Mouse (Mus musculus) heart, embryonic 16.5 days (tissue): ENCODE results near the gene Tlr9. TPM values are rescaled to one million over a fixed set of nuclear protein-coding genes. Genes with fewer than 3 reads are reported as not detected.

Experiments
- ATAC-seq: fragments of 200-750 bp; cut with Nextera tagmentation; replicated peaks from 2 replicates; pipeline ENCODE4 v1.8.0; 2017; ENCODE audit warnings: moderate number of reproducible peaks; ENCODE audit not compliant: insufficient read depth, low FRiP score; ENCODE audit errors: extremely low read depth
- H3K27ac ChIP-seq: fragments of 300-500 bp; sonication (generic); 2 replicates; pipeline ENCODE4 v1.5.1; 2014; ENCODE audit warnings: mild to moderate bottlenecking, low read length, control low read depth, moderate library complexity
- H3K27me3 ChIP-seq: fragments of 300-500 bp; sonication (generic); 2 replicates; pipeline ENCODE4 v1.6.1; 2014; ENCODE audit warnings: low read length, mixed read lengths; ENCODE audit not compliant: control insufficient read depth, insufficient read depth
- H3K36me3 ChIP-seq: fragments of 300-500 bp; sonication (generic); 2 replicates; pipeline ENCODE4 v1.6.1; 2014; ENCODE audit not compliant: control insufficient read depth, insufficient read depth
- H3K4me1 ChIP-seq: fragments of 300-500 bp; sonication (generic); 2 replicates; pipeline ENCODE4 v1.6.1; 2014; ENCODE audit warnings: low read length, mixed read lengths; ENCODE audit not compliant: control insufficient read depth, insufficient read depth
- H3K4me2 ChIP-seq: fragments of 300-500 bp; sonication (generic); 2 replicates; pipeline ENCODE4 v1.6.1; 2014; ENCODE audit warnings: low read depth, mild to moderate bottlenecking, control low read depth, low read length
- H3K4me3 ChIP-seq: fragments of 300-500 bp; sonication (generic); 2 replicates; pipeline ENCODE4 v1.5.1; 2014; ENCODE audit warnings: mild to moderate bottlenecking, control low read depth, low read length
- H3K9ac ChIP-seq: fragments of 300-500 bp; sonication (generic); 2 replicates; pipeline ENCODE4 v1.6.1; 2014; ENCODE audit warnings: low read length, control low read depth
- H3K9me3 ChIP-seq: fragments of 300-500 bp; sonication (generic); replicated peaks from 2 replicates; pipeline ENCODE4 v1.6.1; 2016; ENCODE audit warnings: low read length; ENCODE audit not compliant: control insufficient read depth
- WGBS: fragments of 180-500 bp; shearing (Covaris S2); extraction: QIAGEN DNeasy Blood & Tissue Kit; methylation state at CpG from one replicate; pipeline ENCODE4 v1.1.7; 2014; 5-methylcytosine and 5-hydroxymethylcytosine counted together
- polyA plus RNA-seq: library from polyadenylated mRNA; unstranded; fragments of >200 nt; fragmentation: Nextera tagmentation; extraction: Ambion mirVana; gene quantifications from 2 replicates; pipeline ENCODE4 v1.2.1, GENCODE M21; 2015

Tlr9 gene
- polyA plus RNA-seq, 1 experiment from 2014 or later = 0.05 TPM

- no peaks in the 10 kb centered on the region for H3K36me3 ChIP-seq
- no peak overlapping the region for H3K4me3 ChIP-seq
- H3K9me3 ChIP-seq = no peaks in the 10 kb centered on the region
- H3K27ac ChIP-seq = no peak overlapping the region
- H3K27me3 ChIP-seq = no peaks in the 10 kb centered on the region
- no peak overlapping the region for H3K4me2 ChIP-seq
- 42% methylated on average over 4 of the region's 4 CpGs for WGBS
- no peak for ATAC-seq
- H3K4me1 ChIP-seq = no peaks in the 10 kb centered on the region
- H3K9ac ChIP-seq = no peak overlapping the region
Measured at GRCm38 (mm10) chr9:106268421-106268820, 46.0 kb downstream of the Tlr9 start.

DNA sequence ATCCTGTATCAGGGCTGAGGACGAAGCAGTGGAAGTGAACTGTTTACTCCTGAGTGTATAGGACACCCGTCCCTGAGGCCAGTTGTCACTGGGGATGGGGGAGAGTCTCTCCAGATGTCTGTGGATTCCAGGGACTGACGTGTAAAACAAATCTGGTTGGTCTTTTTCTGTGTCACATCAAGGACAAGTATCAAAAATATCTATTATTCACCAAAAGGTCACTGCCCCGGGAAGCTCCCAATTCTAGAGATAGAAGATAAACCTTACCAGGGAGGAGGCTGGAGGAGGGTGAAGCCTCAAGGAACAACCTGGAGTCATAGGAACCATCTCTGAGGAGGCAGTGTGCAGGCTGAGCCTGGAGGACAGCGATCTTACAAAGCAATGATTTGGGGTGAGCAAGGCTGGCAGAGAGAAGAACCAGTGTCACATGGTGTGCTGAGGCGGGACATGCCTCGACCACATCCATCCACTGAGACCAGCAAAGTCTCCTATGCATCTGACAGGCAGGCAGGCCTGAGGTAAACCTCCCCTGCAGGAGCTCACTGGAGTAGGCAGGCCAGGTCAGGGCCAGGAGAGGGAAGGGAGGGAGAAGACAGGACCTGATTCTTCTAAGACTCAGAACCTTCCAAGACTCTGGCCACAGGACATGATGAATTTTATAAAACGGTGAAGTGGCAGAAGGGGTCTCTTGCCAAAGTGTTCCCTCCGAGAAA is 46.8 kb downstream of the Tlr9 start:
- ATAC-seq = no peak
- no peak overlapping the region for H3K9ac ChIP-seq
- H3K4me1 ChIP-seq = no peaks in the 10 kb centered on the region
- no peaks in the 10 kb centered on the region for H3K9me3 ChIP-seq
- 56% methylated on average over 9 of the region's 9 CpGs for WGBS
- no peak overlapping the region for H3K4me2 ChIP-seq
- H3K27me3 ChIP-seq = no peaks in the 10 kb centered on the region
- no peak overlapping the region for H3K27ac ChIP-seq
- H3K4me3 ChIP-seq = no peak overlapping the region
- H3K36me3 ChIP-seq = no peaks in the 10 kb centered on the region

GRCm38 (mm10) chr9:106269879-106270278 is 47.5 kb downstream of the Tlr9 start:
- no peaks in the 10 kb centered on the region for H3K27me3 ChIP-seq
- no peak overlapping the region for H3K27ac ChIP-seq
- H3K36me3 ChIP-seq = no peaks in the 10 kb centered on the region
- H3K4me3 ChIP-seq = no peak overlapping the region
- H3K9me3 ChIP-seq = no peaks in the 10 kb centered on the region
- H3K4me2 ChIP-seq = no peak overlapping the region
- no peak for ATAC-seq
- WGBS = 47% methylated on average over 2 of the region's 2 CpGs
- H3K4me1 ChIP-seq = no peaks in the 10 kb centered on the region
- no peak overlapping the region for H3K9ac ChIP-seq

- WGBS = 63% methylated on average over 4 of the region's 4 CpGs
- Histone ChIP-seq H3K9me3 (no peaks in the 10 kb centered on the region), H3K27me3 (no peaks in the 10 kb centered on the region), H3K27ac (no peak overlapping the region), H3K4me2 (no peak overlapping the region), H3K36me3 (no peaks in the 10 kb centered on the region), H3K9ac (no peak overlapping the region), H3K4me3 (no peak overlapping the region), H3K4me1 (no peaks in the 10 kb centered on the region)
- ATAC-seq = no peak
Measured at GRCm38 (mm10) chr9:106270656-106271055, 48.3 kb downstream of the Tlr9 start.

- Histone ChIP-seq H3K4me2 (no peak overlapping the region), H3K27ac (no peak overlapping the region), H3K9me3 (no peaks in the 10 kb centered on the region), H3K36me3 (no peaks in the 10 kb centered on the region), H3K4me3 (no peak overlapping the region), H3K9ac (no peak overlapping the region), H3K4me1 (no peaks in the 10 kb centered on the region), H3K27me3 (no peaks in the 10 kb centered on the region)
- 97% methylated on average over 1 of the region's 1 CpGs for WGBS
- ATAC-seq = no peak
Measured at GRCm38 (mm10) chr9:106272288-106272687, 49.9 kb downstream of the Tlr9 start.

GRCm38 (mm10) chr9:106273276-106273675 is 50.9 kb downstream of the Tlr9 start:
- H3K4me3 ChIP-seq = no peak overlapping the region
- H3K9ac ChIP-seq = no peak overlapping the region
- no peaks in the 10 kb centered on the region for H3K9me3 ChIP-seq
- 85% methylated on average over 12 of the region's 12 CpGs for WGBS
- no peaks in the 10 kb centered on the region for H3K36me3 ChIP-seq
- H3K4me2 ChIP-seq = no peak overlapping the region
- no peak for ATAC-seq
- no peaks in the 10 kb centered on the region for H3K4me1 ChIP-seq
- no peak overlapping the region for H3K27ac ChIP-seq
- no peaks in the 10 kb centered on the region for H3K27me3 ChIP-seq

GRCm38 (mm10) chr9:106273791-106274190 is 51.4 kb downstream of the Tlr9 start:
- H3K27ac ChIP-seq = no peak overlapping the region
- H3K9ac ChIP-seq = no peak overlapping the region
- H3K4me1 ChIP-seq = no peaks in the 10 kb centered on the region
- no peaks in the 10 kb centered on the region for H3K27me3 ChIP-seq
- no peak overlapping the region for H3K4me2 ChIP-seq
- WGBS = 62% methylated on average over 4 of the region's 4 CpGs
- no peaks in the 10 kb centered on the region for H3K9me3 ChIP-seq
- no peak overlapping the region for H3K4me3 ChIP-seq
- ATAC-seq = no peak
- no peaks in the 10 kb centered on the region for H3K36me3 ChIP-seq

- no peak; the same call in 1 of the 2 replicates for ATAC-seq
- Histone ChIP-seq H3K4me2 (no peak overlapping the region), H3K27me3 (no peaks in the 10 kb centered on the region), H3K9ac (no peak overlapping the region), H3K4me3 (no peak overlapping the region), H3K4me1 (no peaks in the 10 kb centered on the region), H3K9me3 (no peaks in the 10 kb centered on the region), H3K27ac (no peak overlapping the region), H3K36me3 (no peaks in the 10 kb centered on the region)
- WGBS = 69% methylated on average over 8 of the region's 8 CpGs
Measured at GRCm38 (mm10) chr9:106274652-106275180, 52.3 kb downstream of the Tlr9 start.

- WGBS = 54% methylated on average over 1 of the region's 1 CpGs
Measured at GRCm38 (mm10) chr9:106275806-106276205, 53.4 kb downstream of the Tlr9 start.

More at GRCm38 (mm10) chr9:106275806-106276205, 53.4 kb downstream of the Tlr9 start:
- H3K36me3 ChIP-seq = no peaks in the 10 kb centered on the region
- no peak overlapping the region for H3K9ac ChIP-seq
- ATAC-seq = no peak
- H3K4me2 ChIP-seq = no peak overlapping the region
- no peaks in the 10 kb centered on the region for H3K27me3 ChIP-seq
- H3K9me3 ChIP-seq = no peaks in the 10 kb centered on the region
- H3K4me1 ChIP-seq = peaks cover 4% of the 10 kb centered on the region; the same call in 1 of the 2 replicates
- H3K4me3 ChIP-seq = no peak overlapping the region
- no peak overlapping the region for H3K27ac ChIP-seq
